Mouse (Mus musculus): Measurements from ENCODE around the gene Mettl1. TPM values are rescaled to one million over a fixed set of nuclear protein-coding genes. Genes with fewer than 3 reads are reported as not detected.

Mettl1 gene
- polyA plus RNA-seq, 1 experiment = 20.2 TPM

GRCm38 (mm10) chr10:127002056-127002455 lies 39.2 kb upstream of the Mettl1 start:
- Histone ChIP-seq H3K27me3 (ENCODE audit: control insufficient read depth, insufficient read depth, low read length, poor library complexity, severe bottlenecking) (no peaks in the 10 kb centered on the region), H3K9ac (ENCODE audit: low read depth, poor library complexity, severe bottlenecking) (no peak overlapping the region), H3K4me1 (ENCODE audit: control insufficient read depth, insufficient read depth, low read length) (no peaks in the 10 kb centered on the region), H3K27ac (ENCODE audit: insufficient read depth, low read length) (no peak overlapping the region), H3K4me3 (ENCODE audit: low read depth, low read length) (no peak overlapping the region), H3K36me3 (ENCODE audit: control insufficient read depth, insufficient read depth, low read length, poor library complexity, severe bottlenecking) (no peaks in the 10 kb centered on the region), H3K9me3 (replicated peaks; ENCODE audit: control insufficient read depth, insufficient read depth, low read length, poor library complexity, severe bottlenecking) (no peaks in the 10 kb centered on the region)
- TF ChIP-seq EP300 (IDR thresholded peaks at IDR 0.05; ENCODE audit: insufficient read depth, low read depth, low read length) (no peak), POLR2A (IDR thresholded peaks at IDR 0.05; ENCODE audit: insufficient read depth, low read length) (no peak), CTCF (IDR thresholded peaks at IDR 0.05; ENCODE audit: low read depth, low read length) (no peak)

- Histone ChIP-seq H3K4me3 (ENCODE audit: low read depth, low read length) (no peak overlapping the region), H3K4me1 (ENCODE audit: control insufficient read depth, insufficient read depth, low read length) (no peaks in the 10 kb centered on the region), H3K36me3 (ENCODE audit: control insufficient read depth, insufficient read depth, low read length, poor library complexity, severe bottlenecking) (no peaks in the 10 kb centered on the region), H3K9ac (ENCODE audit: low read depth, poor library complexity, severe bottlenecking) (no peak overlapping the region), H3K27ac (ENCODE audit: insufficient read depth, low read length) (no peak overlapping the region), H3K27me3 (ENCODE audit: control insufficient read depth, insufficient read depth, low read length, poor library complexity, severe bottlenecking) (no peaks in the 10 kb centered on the region), H3K9me3 (replicated peaks; ENCODE audit: control insufficient read depth, insufficient read depth, low read length, poor library complexity, severe bottlenecking) (no peaks in the 10 kb centered on the region)
- TF ChIP-seq EP300 (IDR thresholded peaks at IDR 0.05; ENCODE audit: insufficient read depth, low read depth, low read length) (no peak), CTCF (IDR thresholded peaks at IDR 0.05; ENCODE audit: low read depth, low read length) (no peak), POLR2A (IDR thresholded peaks at IDR 0.05; ENCODE audit: insufficient read depth, low read length) (no peak)
Observed at GRCm38 (mm10) chr10:127002765-127003164, 38.4 kb upstream of the Mettl1 start.

- no peak overlapping the region for H3K27ac ChIP-seq (ENCODE audit: insufficient read depth, low read length)
- H3K9me3 ChIP-seq (replicated peaks; ENCODE audit: control insufficient read depth, insufficient read depth, low read length, poor library complexity, severe bottlenecking) = no peaks in the 10 kb centered on the region
- no peak overlapping the region for H3K4me3 ChIP-seq (ENCODE audit: low read depth, low read length)
- no peaks in the 10 kb centered on the region for H3K4me1 ChIP-seq (ENCODE audit: control insufficient read depth, insufficient read depth, low read length)
- H3K36me3 ChIP-seq (ENCODE audit: control insufficient read depth, insufficient read depth, low read length, poor library complexity, severe bottlenecking) = no peaks in the 10 kb centered on the region
- H3K27me3 ChIP-seq (ENCODE audit: control insufficient read depth, insufficient read depth, low read length, poor library complexity, severe bottlenecking) = no peaks in the 10 kb centered on the region
- no peak overlapping the region for H3K9ac ChIP-seq (ENCODE audit: low read depth, poor library complexity, severe bottlenecking)
- TF ChIP-seq POLR2A (IDR thresholded peaks at IDR 0.05; ENCODE audit: insufficient read depth, low read length) (no peak), CTCF (IDR thresholded peaks at IDR 0.05; ENCODE audit: low read depth, low read length) (no peak), EP300 (IDR thresholded peaks at IDR 0.05; ENCODE audit: insufficient read depth, low read depth, low read length) (no peak)
Observed at GRCm38 (mm10) chr10:127003334-127003733, 37.9 kb upstream of the Mettl1 start.

- Histone ChIP-seq H3K27ac (ENCODE audit: insufficient read depth, low read length) (no peak overlapping the region), H3K9me3 (replicated peaks; ENCODE audit: control insufficient read depth, insufficient read depth, low read length, poor library complexity, severe bottlenecking) (no peaks in the 10 kb centered on the region), H3K27me3 (ENCODE audit: control insufficient read depth, insufficient read depth, low read length, poor library complexity, severe bottlenecking) (no peaks in the 10 kb centered on the region), H3K4me1 (ENCODE audit: control insufficient read depth, insufficient read depth, low read length) (no peaks in the 10 kb centered on the region), H3K9ac (ENCODE audit: low read depth, poor library complexity, severe bottlenecking) (no peak overlapping the region), H3K36me3 (ENCODE audit: control insufficient read depth, insufficient read depth, low read length, poor library complexity, severe bottlenecking) (no peaks in the 10 kb centered on the region), H3K4me3 (ENCODE audit: low read depth, low read length) (no peak overlapping the region)
- TF ChIP-seq CTCF (IDR thresholded peaks at IDR 0.05; ENCODE audit: low read depth, low read length) (no peak), POLR2A (IDR thresholded peaks at IDR 0.05; ENCODE audit: insufficient read depth, low read length) (no peak), EP300 (IDR thresholded peaks at IDR 0.05; ENCODE audit: insufficient read depth, low read depth, low read length) (no peak)
Observed at GRCm38 (mm10) chr10:127003806-127004205, 37.4 kb upstream of the Mettl1 start.

GRCm38 (mm10) chr10:127016488-127016887 lies 24.7 kb upstream of the Mettl1 start:
- Histone ChIP-seq H3K27ac (ENCODE audit: insufficient read depth, low read length) (no peak overlapping the region), H3K36me3 (ENCODE audit: control insufficient read depth, insufficient read depth, low read length, poor library complexity, severe bottlenecking) (no peaks in the 10 kb centered on the region), H3K4me3 (ENCODE audit: low read depth, low read length) (no peak overlapping the region), H3K4me1 (ENCODE audit: control insufficient read depth, insufficient read depth, low read length) (no peaks in the 10 kb centered on the region), H3K9me3 (replicated peaks; ENCODE audit: control insufficient read depth, insufficient read depth, low read length, poor library complexity, severe bottlenecking) (no peaks in the 10 kb centered on the region), H3K27me3 (ENCODE audit: control insufficient read depth, insufficient read depth, low read length, poor library complexity, severe bottlenecking) (no peaks in the 10 kb centered on the region), H3K9ac (ENCODE audit: low read depth, poor library complexity, severe bottlenecking) (no peak overlapping the region)
- TF ChIP-seq CTCF (IDR thresholded peaks at IDR 0.05; ENCODE audit: low read depth, low read length) = peak; percentile 47
- no peak for TF ChIP-seq POLR2A (IDR thresholded peaks at IDR 0.05; ENCODE audit: insufficient read depth, low read length)
- TF ChIP-seq EP300 (IDR thresholded peaks at IDR 0.05; ENCODE audit: insufficient read depth, low read depth, low read length) = no peak

GRCm38 (mm10) chr10:127017071-127017470 lies 24.1 kb upstream of the Mettl1 start:
- Histone ChIP-seq H3K9me3 (replicated peaks; ENCODE audit: control insufficient read depth, insufficient read depth, low read length, poor library complexity, severe bottlenecking) (no peaks in the 10 kb centered on the region), H3K27ac (ENCODE audit: insufficient read depth, low read length) (no peak overlapping the region), H3K4me1 (ENCODE audit: control insufficient read depth, insufficient read depth, low read length) (no peaks in the 10 kb centered on the region), H3K27me3 (ENCODE audit: control insufficient read depth, insufficient read depth, low read length, poor library complexity, severe bottlenecking) (no peaks in the 10 kb centered on the region), H3K9ac (ENCODE audit: low read depth, poor library complexity, severe bottlenecking) (no peak overlapping the region), H3K4me3 (ENCODE audit: low read depth, low read length) (no peak overlapping the region), H3K36me3 (ENCODE audit: control insufficient read depth, insufficient read depth, low read length, poor library complexity, severe bottlenecking) (no peaks in the 10 kb centered on the region)
- TF ChIP-seq POLR2A (IDR thresholded peaks at IDR 0.05; ENCODE audit: insufficient read depth, low read length) (no peak), CTCF (IDR thresholded peaks at IDR 0.05; ENCODE audit: low read depth, low read length) (no peak), EP300 (IDR thresholded peaks at IDR 0.05; ENCODE audit: insufficient read depth, low read depth, low read length) (no peak)
